Mouse (Mus musculus): ENCODE measurements around the gene Eno3.

GRCm38 (mm10) chr11:70610752-70611151 lies 46.2 kb upstream of the Eno3 start:
- TF ChIP-seq CTCF (IDR thresholded peaks at IDR 0.05; ENCODE audit: control insufficient read depth, insufficient read depth, insufficient replicate concordance, low read depth, low read length) (no peak), POLR2A (IDR thresholded peaks at IDR 0.05; ENCODE audit: control insufficient read depth, low read depth, low read length) (no peak)

Data from testis, adult 2 months (tissue).